Mouse (Mus musculus) stomach, embryonic 15.5 days (tissue): ENCODE measurements around the gene Mapk13. TPM values are rescaled to one million over a fixed set of nuclear protein-coding genes. Genes with fewer than 3 reads are reported as not detected.

Experiments
- ATAC-seq: fragments of 200-750 bp; cut with Nextera tagmentation; 2 replicates; pipeline ENCODE4 v1.8.0; 2017; ENCODE audit warnings: low read depth, moderate number of reproducible peaks, moderate TSS enrichment; ENCODE audit not compliant: insufficient read depth, low FRiP score
- H3K27ac ChIP-seq: fragments of 300-500 bp; sonication (generic); 2 replicates; pipeline ENCODE4 v1.5.1; 2015; ENCODE audit warnings: mild to moderate bottlenecking, inconsistent platforms
- H3K27me3 ChIP-seq: fragments of 300-500 bp; sonication (generic); replicated peaks from 2 replicates; pipeline ENCODE4 v1.6.1; 2015; ENCODE audit warnings: inconsistent platforms
- H3K36me3 ChIP-seq: fragments of 300-500 bp; sonication (generic); 2 replicates; pipeline ENCODE4 v1.6.1; 2015; ENCODE audit warnings: inconsistent platforms
- H3K4me1 ChIP-seq: fragments of 300-500 bp; sonication (generic); 2 replicates; pipeline ENCODE4 v1.6.1; 2015; ENCODE audit warnings: inconsistent platforms
- H3K4me2 ChIP-seq: fragments of 300-500 bp; sonication (generic); 2 replicates; pipeline ENCODE4 v1.6.1; 2015; ENCODE audit warnings: mild to moderate bottlenecking, inconsistent platforms
- H3K4me3 ChIP-seq: fragments of 300-500 bp; sonication (generic); replicated peaks from 2 replicates; pipeline ENCODE4 v1.5.1; 2015; ENCODE audit warnings: inconsistent platforms
- H3K9ac ChIP-seq: fragments of 300-500 bp; sonication (generic); 2 replicates; pipeline ENCODE4 v1.6.1; 2015; ENCODE audit warnings: inconsistent platforms
- H3K9me3 ChIP-seq: fragments of 300-500 bp; sonication (generic); 2 replicates; pipeline ENCODE4 v1.6.1; 2016; ENCODE audit warnings: inconsistent platforms
- WGBS: fragments of 180-500 bp; shearing (Covaris S2); methylation state at CpG from one replicate; pipeline ENCODE4 v1.1.7; 2015; 5-methylcytosine and 5-hydroxymethylcytosine counted together
- polyA plus RNA-seq: library from polyadenylated mRNA; unstranded; fragments of >200 nt; fragmentation: Nextera tagmentation; extraction: Ambion mirVana; gene quantifications from 2 replicates; pipeline ENCODE4 v1.2.1, GENCODE M21; 2015

The Mapk13 gene
- polyA plus RNA-seq, 1 experiment from 2014 or later: 95.5 TPM

GRCm38 (mm10) chr17:28779735-28780134, 10.6 kb downstream of the Mapk13 start:
- H3K9me3 ChIP-seq: no peaks in the 10 kb centered on the region
- WGBS: 90% methylated on average over 3 of the region's 3 CpGs
- H3K27ac ChIP-seq: no peak overlapping the region
- H3K9ac ChIP-seq: no peak overlapping the region
- H3K4me3 ChIP-seq: no peak overlapping the region
- no peak overlapping the region for H3K4me2 ChIP-seq
- H3K4me1 ChIP-seq: no peaks in the 10 kb centered on the region
- ATAC-seq: no peak
- H3K27me3 ChIP-seq: no peaks in the 10 kb centered on the region
- H3K36me3 ChIP-seq: 0 out of 2 replicates have a peak, but pooled peaks cover 14% of the 10 kb centered on the region

DNA sequence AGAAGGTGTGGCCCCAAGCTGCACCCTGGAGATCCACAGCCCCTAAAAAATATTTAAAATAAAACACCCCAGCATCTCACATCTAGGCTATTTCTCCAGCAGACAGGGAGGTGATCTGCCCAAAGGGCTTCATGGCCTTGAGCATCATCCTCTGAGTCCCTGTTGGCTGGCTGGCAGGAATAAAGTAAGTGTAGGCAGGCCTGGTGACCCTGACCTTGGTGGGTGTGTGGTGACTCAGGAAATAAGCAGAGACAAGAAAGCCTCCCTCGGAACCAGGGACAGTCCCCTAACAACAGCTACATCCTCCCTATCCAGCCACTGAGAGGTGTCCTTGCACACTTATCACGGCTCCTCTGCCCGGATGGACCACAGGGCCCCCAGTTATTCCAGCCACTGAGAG, 11.7 kb downstream of the Mapk13 start:
- Histone ChIP-seq H3K4me2 (no peak overlapping the region), H3K4me1 (no peaks in the 10 kb centered on the region), H3K4me3 (no peak overlapping the region), H3K36me3 (0 out of 2 replicates have a peak, but pooled peaks cover 13% of the 10 kb centered on the region), H3K27ac (no peak overlapping the region), H3K9me3 (no peaks in the 10 kb centered on the region), H3K27me3 (no peaks in the 10 kb centered on the region), H3K9ac (no peak overlapping the region)
- WGBS: 59% methylated on average over 3 of the region's 3 CpGs
- no peak for ATAC-seq

GRCm38 (mm10) chr17:28781290-28782045, 12.4 kb downstream of the Mapk13 start:
- Histone ChIP-seq H3K27me3 (no peaks in the 10 kb centered on the region), H3K4me2 (no peak overlapping the region), H3K9ac (no peak overlapping the region), H3K27ac (peak overlapping the region; percentile 57), H3K4me3 (no peak overlapping the region), H3K36me3 (0 out of 2 replicates have a peak, but pooled peaks cover 8% of the 10 kb centered on the region), H3K9me3 (no peaks in the 10 kb centered on the region), H3K4me1 (no peaks in the 10 kb centered on the region)
- 42% methylated on average over 9 of the region's 9 CpGs for WGBS
- peak; percentile 28; the same call in 1 of the 2 replicates for ATAC-seq

GRCm38 (mm10) chr17:28785036-28785435, 15.9 kb downstream of the Mapk13 start:
- Histone ChIP-seq H3K4me2 (no peak overlapping the region), H3K9me3 (no peaks in the 10 kb centered on the region), H3K4me3 (no peak overlapping the region), H3K27ac (no peak overlapping the region), H3K36me3 (no peaks in the 10 kb centered on the region), H3K9ac (no peak overlapping the region), H3K4me1 (no peaks in the 10 kb centered on the region), H3K27me3 (no peaks in the 10 kb centered on the region)
- ATAC-seq: no peak
- WGBS: 87% methylated on average over 3 of the region's 3 CpGs

DNA sequence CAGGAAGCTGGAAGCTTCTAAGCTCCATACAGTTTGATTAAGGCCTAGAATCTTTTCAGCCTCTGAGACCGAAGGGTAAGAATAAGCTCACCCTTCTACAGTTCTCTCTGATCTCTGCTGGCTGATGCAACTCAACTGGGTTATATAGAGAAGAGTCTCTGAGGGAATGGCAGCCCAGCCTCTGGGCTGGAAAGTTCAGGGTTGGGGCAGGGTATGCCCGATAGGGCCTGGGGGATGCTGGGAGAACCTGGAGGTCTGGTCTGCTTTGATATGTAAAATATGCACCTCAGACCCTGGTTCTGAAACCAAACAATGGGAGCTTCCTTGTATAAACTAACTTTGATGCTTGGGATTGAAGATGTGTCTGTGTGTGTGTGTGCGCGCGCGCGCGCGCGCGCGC, 18.4 kb downstream of the Mapk13 start:
- H3K9ac ChIP-seq: no peak overlapping the region
- H3K4me3 ChIP-seq: no peak overlapping the region
- no peaks in the 10 kb centered on the region for H3K36me3 ChIP-seq
- no peaks in the 10 kb centered on the region for H3K4me1 ChIP-seq
- no peak for ATAC-seq
- WGBS: 95% methylated on average over 12 of the region's 12 CpGs
- no peak overlapping the region for H3K27ac ChIP-seq
- no peak overlapping the region for H3K4me2 ChIP-seq
- no peaks in the 10 kb centered on the region for H3K27me3 ChIP-seq
- H3K9me3 ChIP-seq: no peaks in the 10 kb centered on the region

DNA sequence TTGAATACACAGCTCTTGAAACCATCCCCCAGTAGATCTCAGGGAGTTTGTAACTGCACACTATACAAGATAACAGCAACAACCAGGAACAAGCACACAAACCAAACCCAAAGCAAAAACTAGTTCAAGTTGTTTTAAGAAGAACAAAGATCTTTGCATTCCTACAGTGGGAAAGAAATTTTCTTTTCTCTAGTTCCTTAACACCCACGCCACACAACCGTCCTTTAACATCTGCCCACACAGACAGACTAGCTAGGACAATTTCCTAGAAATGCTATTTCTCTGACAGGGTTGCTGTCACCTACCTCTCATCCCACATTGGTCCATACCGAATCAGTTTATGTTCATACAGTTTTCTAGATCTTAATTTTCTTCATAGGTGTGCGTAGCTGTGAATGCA, 27.9 kb downstream of the Mapk13 start:
- WGBS: 86% methylated on average over 4 of the region's 4 CpGs
- H3K4me1 ChIP-seq: peaks cover 10% of the 10 kb centered on the region
- H3K9me3 ChIP-seq: no peaks in the 10 kb centered on the region
- H3K4me3 ChIP-seq: no peak overlapping the region
- H3K27me3 ChIP-seq: no peaks in the 10 kb centered on the region
- no peak overlapping the region for H3K4me2 ChIP-seq
- no peak overlapping the region for H3K27ac ChIP-seq
- no peak overlapping the region for H3K9ac ChIP-seq
- H3K36me3 ChIP-seq: no peaks in the 10 kb centered on the region
- no peak for ATAC-seq

DNA sequence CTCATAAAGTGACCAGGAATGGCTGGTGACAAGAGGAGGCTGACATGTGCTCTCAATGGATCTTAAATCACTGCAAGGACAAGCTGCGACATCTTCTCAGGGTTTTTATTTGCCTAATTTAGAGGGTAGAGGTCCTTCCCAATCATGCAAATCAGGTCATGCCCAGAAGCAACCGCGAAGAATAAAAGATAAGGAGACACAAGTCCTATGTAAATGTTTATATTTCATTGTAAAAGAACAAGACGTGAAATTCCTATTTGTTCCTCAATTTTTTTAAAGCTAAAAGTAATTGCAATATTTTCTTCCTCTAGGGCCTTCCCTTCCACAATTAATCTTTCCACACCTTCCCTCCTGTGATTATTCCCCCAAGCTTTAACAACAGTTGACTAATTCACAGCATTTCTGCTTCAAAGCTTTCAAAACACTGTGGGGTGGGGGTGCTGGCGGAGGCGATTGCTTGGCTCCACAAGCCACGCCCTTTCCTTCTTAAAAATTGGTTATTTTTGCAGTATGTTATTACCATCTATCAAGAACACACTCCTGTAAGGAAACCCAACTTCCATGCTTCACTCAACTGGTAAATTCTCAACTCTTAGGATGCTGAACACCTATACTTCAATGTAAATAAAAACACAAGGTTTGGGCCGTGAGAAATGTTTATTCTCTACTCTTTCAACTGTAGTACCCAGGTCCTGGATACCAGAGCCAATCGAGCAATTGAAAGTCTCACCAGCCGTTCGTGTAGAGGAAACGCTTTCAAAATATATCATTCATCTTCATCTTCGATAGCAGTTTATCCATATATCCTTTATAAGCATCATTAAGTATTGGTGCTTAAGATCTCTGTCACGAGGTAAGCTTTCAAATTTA, 30.4 kb downstream of the Mapk13 start:
- Histone ChIP-seq H3K4me2 (peak overlapping the region; percentile 97), H3K9ac (no peak overlapping the region), H3K27ac (peak overlapping the region; percentile 97; the same call in 1 of the 2 replicates), H3K4me1 (peaks cover 21% of the 10 kb centered on the region), H3K27me3 (no peaks in the 10 kb centered on the region), H3K36me3 (no peaks in the 10 kb centered on the region), H3K9me3 (no peaks in the 10 kb centered on the region), H3K4me3 (peak overlapping the region; percentile 82)
- 7% methylated on average over 14 of the region's 14 CpGs for WGBS
- ATAC-seq: no peak

- Histone ChIP-seq H3K36me3 (no peaks in the 10 kb centered on the region), H3K9ac (peak overlapping the region; percentile 99), H3K4me1 (peaks cover 21% of the 10 kb centered on the region), H3K9me3 (no peaks in the 10 kb centered on the region), H3K4me3 (peak overlapping the region; percentile 82), H3K27me3 (no peaks in the 10 kb centered on the region), H3K4me2 (peak overlapping the region; percentile 97), H3K27ac (peak overlapping the region; percentile 97)
- 2% methylated on average over 15 of the region's 15 CpGs for WGBS
- ATAC-seq: peak; percentile 21; the same call in 1 of the 2 replicates
Measured at GRCm38 (mm10) chr17:28800281-28800670, 31.2 kb downstream of the Mapk13 start.

- peak; percentile 57 for ATAC-seq
- Histone ChIP-seq H3K4me3 (peak within 1 kb of the TSS; percentile 82), H3K27me3 (no peaks in the 10 kb centered on the region), H3K4me2 (peak within 1 kb of the TSS; percentile 97), H3K27ac (peak within 1 kb of the TSS; percentile 97), H3K4me1 (peaks cover 21% of the 10 kb centered on the region), H3K9ac (peak within 1 kb of the TSS; percentile 99), H3K36me3 (peaks cover 2% of the 10 kb centered on the region; the same call in 1 of the 2 replicates), H3K9me3 (no peaks in the 10 kb centered on the region)
- 0% methylated on average over 66 of the region's 99 CpGs for WGBS
Measured at GRCm38 (mm10) chr17:28800671-28801412, 31.7 kb downstream of the Mapk13 start, which contains the start of gene Brpf3. Gene Brpf3 (plus strand): TSS chr17:28801090.

DNA sequence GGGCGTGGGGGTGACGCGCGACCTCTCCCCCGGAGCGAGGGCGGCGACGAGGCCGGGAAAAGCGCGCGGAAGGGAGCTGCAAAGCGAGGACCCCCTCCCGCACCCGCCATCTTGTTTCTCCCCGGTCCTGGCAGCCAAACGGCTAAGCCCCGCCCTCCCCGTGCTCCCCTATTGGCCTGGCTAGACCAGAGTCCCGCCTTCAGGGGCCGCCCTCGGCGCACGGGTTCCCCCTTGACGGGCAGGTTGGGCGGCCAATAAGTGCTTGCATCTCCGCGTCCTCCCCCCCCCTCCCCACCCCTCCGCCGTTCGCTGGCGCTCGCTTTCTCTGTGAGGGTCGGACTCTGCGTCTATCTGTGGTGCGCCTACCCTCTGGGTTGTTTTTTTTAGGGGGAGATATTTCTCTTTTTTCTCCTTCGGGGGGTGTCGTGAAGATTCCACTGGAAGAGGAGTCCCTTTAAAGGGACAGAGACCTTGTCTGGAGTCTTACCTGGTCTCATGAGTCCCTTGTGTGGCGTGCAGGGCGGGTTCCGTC, 32.4 kb downstream of the Mapk13 start:
- peak overlapping the region; percentile 82 for H3K4me3 ChIP-seq
- H3K27ac ChIP-seq: peak overlapping the region; percentile 97
- H3K27me3 ChIP-seq: no peaks in the 10 kb centered on the region
- H3K4me2 ChIP-seq: peak overlapping the region; percentile 97
- peaks cover 21% of the 10 kb centered on the region for H3K4me1 ChIP-seq
- peaks cover 9% of the 10 kb centered on the region for H3K36me3 ChIP-seq
- ATAC-seq: peak; percentile 97
- no peaks in the 10 kb centered on the region for H3K9me3 ChIP-seq
- H3K9ac ChIP-seq: peak overlapping the region; percentile 99
- WGBS: under 1% methylated on average over 36 of the region's 42 CpGs

DNA sequence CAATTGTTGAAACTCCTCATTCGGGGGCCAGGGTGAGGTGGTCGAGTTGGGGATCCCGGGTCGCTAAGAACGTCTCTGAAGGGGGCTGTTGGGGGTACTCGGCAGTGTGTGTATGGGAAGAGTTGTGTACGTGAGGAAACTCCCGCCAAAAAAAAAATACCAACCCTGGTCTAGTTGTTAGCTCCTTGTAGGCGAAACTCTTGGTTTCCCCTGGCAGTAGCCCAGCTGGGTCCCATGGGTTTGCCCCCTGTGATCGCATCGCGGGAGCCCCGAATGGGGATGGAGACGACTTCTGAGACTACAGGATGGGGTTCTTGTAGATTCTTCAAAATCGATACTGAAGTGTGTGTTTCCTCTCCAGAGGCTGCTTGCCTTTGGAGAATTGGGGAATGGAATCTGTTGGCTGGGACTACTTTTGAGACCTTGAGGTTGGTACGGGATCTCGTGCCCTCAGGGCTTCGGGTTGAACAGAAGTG, 32.9 kb downstream of the Mapk13 start:
- H3K9ac ChIP-seq: peak overlapping the region; percentile 59; the same call in 1 of the 2 replicates
- H3K9me3 ChIP-seq: no peaks in the 10 kb centered on the region
- no peak for ATAC-seq
- peak overlapping the region; percentile 82 for H3K4me3 ChIP-seq
- peak overlapping the region; percentile 89 for H3K4me2 ChIP-seq
- H3K27ac ChIP-seq: peak overlapping the region; percentile 41; the same call in 1 of the 2 replicates
- peaks cover 14% of the 10 kb centered on the region for H3K36me3 ChIP-seq
- peaks cover 21% of the 10 kb centered on the region for H3K4me1 ChIP-seq
- H3K27me3 ChIP-seq: no peaks in the 10 kb centered on the region
- under 1% methylated on average over 18 of the region's 18 CpGs for WGBS
